Mouse (Mus musculus) left cerebral cortex, postnatal 4 days (tissue): Measurements from ENCODE around the gene Eef1akmt3. TPM values are rescaled to one million over a fixed set of nuclear protein-coding genes. Genes with fewer than 3 reads are reported as not detected.
A peak's percentile ranks its signal among the peaks of the same experiment; 100 is the strongest.

Experiments used
- microRNA-seq: library from miRNA; unstranded; fragments of <30 nt; microRNA quantifications from one replicate; pipeline ENCODE4 v1.2.0, GENCODE M21; 2022
- total RNA-seq, 2 experiments: library from RNA; stranded (reverse); gene quantifications; 2 replicates each; pipeline ENCODE4 v1.2.3; 2021

Gene Eef1akmt3
- total RNA-seq, 2 experiments from 2014 or later, result 0.18 to 0.42 TPM

Small RNA genes lying within 50 kb of the gene (microRNA-seq; reads per million reads assigned to microRNA genes)
- gene Mir26a-2, result 275 reads per million, percentile 61 among the genes with 10 or more reads in this experiment
- 1.5 reads per million for gene Mir546

Other genes with a start within 250 kb of the Eef1akmt3 start
- gene Atp23, start 140.2 kb downstream of the Eef1akmt3 start, total RNA-seq, result 10 to 100 TPM in 1 of 2 experiments, 1 to 10 TPM in 1; 9.6 to 12.4 TPM
- 10 to 100 TPM; 57.6 to 61.4 TPM for gene Ctdsp2, start 62.8 kb downstream of the Eef1akmt3 start, total RNA-seq
- gene Avil, start 40.8 kb downstream of the Eef1akmt3 start, total RNA-seq, result under 1 TPM; 0.12 to 0.16 TPM
- 10 to 100 TPM; 29.4 to 30.2 TPM for gene Tsfm, start 10.7 kb downstream of the Eef1akmt3 start, total RNA-seq
- gene Mettl1, start 99 bp downstream of the Eef1akmt3 start, total RNA-seq, result 10 to 100 TPM; 13.8 to 14.9 TPM
- under 1 TPM; 0.70 to 0.84 TPM for gene Cyp27b1, start 6.7 kb upstream of the Eef1akmt3 start, total RNA-seq
- gene March9, start 18.7 kb upstream of the Eef1akmt3 start, total RNA-seq, result 10 to 100 TPM; 75.1 to 76.5 TPM
- gene Cdk4, start 22.0 kb upstream of the Eef1akmt3 start, total RNA-seq, result 100 to 1,000 TPM; 211 to 221 TPM
- 10 to 100 TPM; 49.9 to 54.4 TPM for gene Tspan31, start 28.8 kb upstream of the Eef1akmt3 start, total RNA-seq
- 100 to 1,000 TPM; 384 to 394 TPM for gene Agap2, start 33.8 kb upstream of the Eef1akmt3 start, total RNA-seq
- gene Os9, start 79.6 kb upstream of the Eef1akmt3 start, total RNA-seq, result 10 to 100 TPM; 86.3 to 90.7 TPM
- 100 to 1,000 TPM in 1 of 2 experiments, 10 to 100 TPM in 1; 99.8 to 109 TPM for gene B4galnt1, start 123.7 kb upstream of the Eef1akmt3 start, total RNA-seq
- under 1 TPM; 0.83 to 0.88 TPM for gene Slc26a10, start 139.1 kb upstream of the Eef1akmt3 start, total RNA-seq
- 10 to 100 TPM; 70.5 to 75.6 TPM for gene Arhgef25, start 148.6 kb upstream of the Eef1akmt3 start, total RNA-seq
- 100 to 1,000 TPM; 184 to 207 TPM for gene Dtx3, start 154.2 kb upstream of the Eef1akmt3 start, total RNA-seq
- 10 to 100 TPM; 23.8 to 25.0 TPM for gene Pip4k2c, start 170.1 kb upstream of the Eef1akmt3 start, total RNA-seq
- gene Kif5a, start 221.8 kb upstream of the Eef1akmt3 start, total RNA-seq, result 100 to 1,000 TPM; 291 to 312 TPM
- 100 to 1,000 TPM; 298 to 302 TPM for gene Dctn2, start 224.9 kb upstream of the Eef1akmt3 start, total RNA-seq
- gene Mbd6, start 247.5 kb upstream of the Eef1akmt3 start, total RNA-seq, result 10 to 100 TPM; 47.7 to 51.5 TPM